Mouse (Mus musculus): ENCODE measurements around the gene Abcc12. TPM values are rescaled to one million over a fixed set of nuclear protein-coding genes. Genes with fewer than 3 reads are reported as not detected.
A peak's percentile ranks its signal among the peaks of the same experiment; 100 is the strongest.

Gene Abcc12
- total RNA-seq, 2 experiments from 2014 or later, result 0.27 to 0.59 TPM

- DNase-seq (ENCODE audit: low spot score in 2 of 2), result peak; percentile 68 to 73
- intact Hi-C loops (cut with DNase I), result loop anchor here (1.0 to 5.0 kb wide), 3 partner anchors 885 to 1133 kb away; partner anchors contain the start of gene Neto2
These were observed 5.0 kb upstream of the Abcc12 start for GRCm38 (mm10) chr8:86585532-86585931.

GRCm38 (mm10) chr8:86585118-86585517, 4.6 kb upstream of the Abcc12 start:
- intact Hi-C loops (cut with DNase I), result loop anchor here (1.0 to 5.0 kb wide), 3 partner anchors 885 to 1133 kb away; partner anchors contain the start of gene Neto2
- peak; percentile 81 for DNase-seq (ENCODE audit: low spot score in 2 of 2)

GRCm38 (mm10) chr8:86581921-86582331, 1.4 kb upstream of the Abcc12 start:
- DNase-seq (ENCODE audit: low spot score in 2 of 2), result no peak

GRCm38 (mm10) chr8:86578693-86579092, 1.8 kb downstream of the Abcc12 start:
- intact Hi-C loops (cut with DNase I), result no loop called here
- peak in 1 of 2 experiments; percentile 13 for DNase-seq (ENCODE audit: low spot score in 2 of 2)

More at GRCm38 (mm10) chr8:86581921-86582331, 1.4 kb upstream of the Abcc12 start:
- intact Hi-C loops (cut with DNase I), result no loop called here

- DNase-seq (ENCODE audit: low spot score in 2 of 2), result peak; percentile 71 to 75
- intact Hi-C loops (cut with DNase I), result no loop called here
These were observed 2.4 kb downstream of the Abcc12 start for GRCm38 (mm10) chr8:86578076-86578475.

GRCm38 (mm10) chr8:86577547-86577946, 2.9 kb downstream of the Abcc12 start:
- no peak for DNase-seq (ENCODE audit: low spot score in 2 of 2)
- intact Hi-C loops (cut with DNase I), result no loop called here

- no peak for DNase-seq (ENCODE audit: low spot score in 2 of 2)
- intact Hi-C loops (cut with DNase I), result no loop called here
These were observed 16.8 kb downstream of the Abcc12 start for GRCm38 (mm10) chr8:86563674-86564073.

GRCm38 (mm10) chr8:86561737-86562136, 18.7 kb downstream of the Abcc12 start:
- intact Hi-C loops (cut with DNase I), result no loop called here
- DNase-seq (ENCODE audit: low spot score in 2 of 2), result no peak

GRCm38 (mm10) chr8:86560688-86561065, 19.8 kb downstream of the Abcc12 start:
- no peak for DNase-seq (ENCODE audit: low spot score in 2 of 2)
- intact Hi-C loops (cut with DNase I), result no loop called here

GRCm38 (mm10) chr8:86559947-86560687, 20.4 kb downstream of the Abcc12 start:
- DNase-seq (ENCODE audit: low spot score in 2 of 2), result no peak
- intact Hi-C loops (cut with DNase I), result no loop called here

GRCm38 (mm10) chr8:86557186-86558045, 23.1 kb downstream of the Abcc12 start:
- no peak for DNase-seq (ENCODE audit: low spot score in 2 of 2)
- intact Hi-C loops (cut with DNase I), result no loop called here

- intact Hi-C loops (cut with DNase I), result no loop called here
- no peak for DNase-seq (ENCODE audit: low spot score in 2 of 2)
These were observed 24.9 kb downstream of the Abcc12 start for GRCm38 (mm10) chr8:86555564-86555963.

- intact Hi-C loops (cut with DNase I), result no loop called here
- no peak for DNase-seq (ENCODE audit: low spot score in 2 of 2)
These were observed 26.1 kb downstream of the Abcc12 start for GRCm38 (mm10) chr8:86554220-86554891.

- DNase-seq (ENCODE audit: low spot score in 2 of 2), result no peak
- intact Hi-C loops (cut with DNase I), result no loop called here
These were observed 30.0 kb downstream of the Abcc12 start for GRCm38 (mm10) chr8:86550516-86550915.

GRCm38 (mm10) chr8:86546001-86546400, 34.5 kb downstream of the Abcc12 start:
- no peak for DNase-seq (ENCODE audit: low spot score in 2 of 2)
- intact Hi-C loops (cut with DNase I), result no loop called here

- intact Hi-C loops (cut with DNase I), result no loop called here
- DNase-seq (ENCODE audit: low spot score in 2 of 2), result no peak
These were observed 39.6 kb downstream of the Abcc12 start for GRCm38 (mm10) chr8:86540906-86541305.

- intact Hi-C loops (cut with DNase I), result no loop called here
- no peak for DNase-seq (ENCODE audit: low spot score in 2 of 2)
These were observed 40.1 kb downstream of the Abcc12 start for GRCm38 (mm10) chr8:86540376-86540775.

GRCm38 (mm10) chr8:86536663-86536987, 43.9 kb downstream of the Abcc12 start:
- no peak for DNase-seq (ENCODE audit: low spot score in 2 of 2)
- intact Hi-C loops (cut with DNase I), result loop anchor here (2.0 kb wide), 1 partner anchor 836 kb away; the partner anchor contains the start of gene Neto2

- DNase-seq (ENCODE audit: low spot score in 2 of 2), result peak; percentile 66 to 67
- intact Hi-C loops (cut with DNase I), result loop anchor here (2.0 kb wide), 1 partner anchor 835 kb away; the partner anchor contains the start of gene Neto2
These were observed 44.5 kb downstream of the Abcc12 start for GRCm38 (mm10) chr8:86535791-86536662.

Data from left cerebral cortex, postnatal 36 days (tissue).